Mouse (Mus musculus): ENCODE results near the gene Ptgfrn.

The Ptgfrn gene

DNA sequence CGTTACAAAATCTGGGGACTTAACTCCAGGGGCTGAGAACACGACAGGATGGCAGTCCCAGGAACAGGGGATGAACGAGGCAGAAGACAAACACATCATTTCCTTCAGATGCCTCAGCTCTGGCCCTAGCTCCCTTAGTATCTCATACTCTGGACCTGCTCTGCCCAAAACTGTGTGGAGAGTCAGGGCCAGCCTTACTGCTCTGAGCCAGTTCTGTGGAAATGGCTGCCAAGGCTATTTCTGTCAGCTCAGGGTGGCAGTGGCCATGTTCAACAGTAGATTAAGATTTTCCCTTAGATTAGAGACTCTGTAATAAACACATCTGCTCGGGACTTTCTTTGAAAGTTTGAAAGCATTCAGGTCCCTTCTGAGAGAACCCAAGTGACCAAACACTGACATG is 58.5 kb downstream of the Ptgfrn start:
- in situ Hi-C loops (cut with MboI, MseI) = loop anchor here in 1 of 2 experiments (25.0 kb wide), 1 partner anchor 889 kb away; the partner anchor contains the start of genes Gdap2 and Wdr3

DNA sequence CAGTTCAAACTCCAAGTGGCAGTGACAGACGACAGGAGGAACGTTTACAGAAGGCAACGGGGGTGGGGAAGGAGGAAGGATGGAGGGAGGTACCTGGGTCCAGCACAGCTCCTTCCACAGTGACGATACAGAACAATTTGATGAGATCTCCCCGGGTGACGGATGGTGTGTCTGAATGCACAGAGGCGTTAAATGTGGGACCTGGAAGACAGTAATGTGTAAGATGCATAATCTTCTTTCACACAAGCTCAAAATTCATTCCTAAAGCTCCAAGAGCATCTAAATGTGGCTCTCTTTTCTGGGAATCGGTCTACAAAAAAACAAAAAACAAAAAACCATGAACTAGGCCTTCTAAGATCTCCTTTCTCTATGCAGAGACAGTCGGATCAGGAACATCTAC is 60.1 kb downstream of the Ptgfrn start:
- in situ Hi-C loops (cut with MboI, MseI) = loop anchor here in 1 of 2 experiments (25.0 kb wide), 1 partner anchor 888 kb away; the partner anchor contains the start of genes Gdap2 and Wdr3

DNA sequence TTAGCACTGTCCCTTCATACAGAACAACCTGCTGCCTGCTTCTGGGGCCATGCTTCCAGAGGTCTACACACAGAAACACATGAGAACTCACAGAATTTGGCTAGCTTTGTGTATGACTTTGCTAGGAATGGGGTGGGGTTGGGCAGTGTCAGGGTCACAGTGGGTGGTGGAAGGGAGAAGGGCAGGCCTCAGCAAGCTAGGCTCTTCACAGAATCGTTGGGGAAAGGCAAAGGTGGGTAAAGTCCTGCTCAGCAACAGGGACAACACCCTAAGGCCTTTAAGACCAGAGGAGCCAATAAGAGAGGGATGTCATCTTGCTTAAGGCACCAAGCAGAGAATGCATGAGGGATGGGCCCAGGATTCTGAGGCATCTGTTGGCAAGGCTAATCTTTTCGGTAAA is 61.3 kb downstream of the Ptgfrn start:
- in situ Hi-C loops (cut with MboI, MseI) = no loop called here

DNA sequence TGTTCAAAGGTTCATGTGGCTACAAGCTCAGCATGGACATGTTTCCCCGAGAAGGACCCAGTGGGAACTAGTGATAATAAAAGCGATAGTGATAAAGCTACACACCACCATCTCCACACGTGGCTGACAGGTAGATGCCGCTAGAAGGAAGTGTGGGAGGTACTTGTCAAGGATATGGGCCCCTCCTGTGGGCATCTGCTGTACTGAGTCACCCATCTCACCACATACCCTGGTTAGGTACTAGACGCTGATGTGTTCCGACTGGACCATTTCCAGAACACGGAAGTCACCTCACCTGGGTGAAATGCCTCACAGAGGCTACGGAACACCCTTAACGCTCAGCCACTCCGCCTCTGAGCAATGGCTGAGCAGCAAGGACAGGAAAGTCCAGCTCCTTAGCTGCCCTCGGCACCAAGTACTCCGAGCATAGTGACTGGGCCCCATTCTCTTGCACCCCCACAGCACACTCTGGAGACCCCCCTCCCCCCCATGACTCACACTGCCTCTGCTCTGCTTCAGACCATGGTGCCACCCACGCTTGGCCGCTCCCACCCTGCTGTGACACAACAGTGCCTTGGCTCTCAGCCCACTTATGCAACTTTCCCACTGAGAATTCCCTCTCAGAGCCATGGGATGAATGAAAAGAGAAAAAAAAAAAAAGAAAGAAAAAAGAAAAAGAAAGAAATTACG is 62.3 kb downstream of the Ptgfrn start:
- in situ Hi-C loops (cut with MboI, MseI) = no loop called here

DNA sequence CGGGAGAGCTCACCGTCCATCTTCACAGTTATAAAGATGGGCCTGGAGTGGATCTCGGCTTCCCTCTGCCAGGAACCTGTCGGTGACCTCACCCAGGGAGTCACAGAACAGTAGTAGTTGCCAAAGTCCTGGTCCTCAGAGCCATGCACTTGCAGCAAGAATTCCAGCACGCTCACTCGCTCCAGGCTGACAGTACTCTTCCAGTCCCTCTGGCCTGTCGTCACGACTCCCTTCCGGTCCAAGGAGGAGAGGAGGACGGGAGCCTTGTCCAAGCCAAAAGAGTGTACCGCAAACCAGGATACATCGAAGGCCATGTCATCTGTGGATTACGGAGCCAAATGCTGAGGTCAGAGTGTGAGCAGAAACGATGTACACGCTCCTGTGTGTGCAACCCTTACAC is 64.6 kb downstream of the Ptgfrn start:
- in situ Hi-C loops (cut with MboI, MseI) = no loop called here

DNA sequence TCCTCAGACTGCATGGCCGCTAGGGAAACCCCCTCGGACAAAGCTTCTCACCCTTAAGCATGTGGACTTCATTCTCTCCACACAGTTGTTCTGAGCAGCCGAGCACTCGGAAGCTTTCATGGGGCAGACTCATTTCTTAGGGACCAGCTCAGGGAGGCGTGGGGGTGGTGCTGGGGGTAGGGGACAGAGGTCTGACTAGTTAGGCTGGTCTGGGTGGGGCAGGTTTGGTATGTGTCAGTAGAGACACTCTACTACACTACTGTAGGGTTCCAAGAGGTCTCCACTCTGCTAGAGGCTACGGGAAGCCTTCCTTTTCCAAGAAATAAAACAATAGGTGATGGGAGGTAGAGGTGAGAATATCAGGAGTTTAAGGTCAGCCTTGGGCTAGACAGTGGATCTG is 65.4 kb downstream of the Ptgfrn start:
- in situ Hi-C loops (cut with MboI, MseI) = no loop called here

DNA sequence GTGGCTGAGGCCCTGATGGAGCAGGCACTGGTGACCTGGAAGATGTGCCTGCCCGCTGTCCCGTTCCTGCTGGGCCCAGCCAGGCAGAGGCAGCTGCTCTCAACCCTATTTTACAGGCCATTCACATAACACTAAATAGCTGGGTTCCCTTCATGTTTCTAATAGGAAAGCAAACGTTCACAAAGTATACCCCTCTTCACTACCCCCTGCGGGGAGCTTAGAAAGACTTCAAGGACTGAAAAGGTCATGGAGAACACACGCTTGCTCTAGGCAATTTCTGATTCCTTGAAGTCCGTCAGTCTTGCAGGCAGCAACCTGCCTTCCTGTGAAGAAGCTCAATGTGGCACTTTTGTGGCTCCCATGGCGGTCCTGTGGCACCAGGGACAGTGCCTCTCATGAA is 68.1 kb downstream of the Ptgfrn start:
- in situ Hi-C loops (cut with MboI, MseI) = no loop called here

DNA sequence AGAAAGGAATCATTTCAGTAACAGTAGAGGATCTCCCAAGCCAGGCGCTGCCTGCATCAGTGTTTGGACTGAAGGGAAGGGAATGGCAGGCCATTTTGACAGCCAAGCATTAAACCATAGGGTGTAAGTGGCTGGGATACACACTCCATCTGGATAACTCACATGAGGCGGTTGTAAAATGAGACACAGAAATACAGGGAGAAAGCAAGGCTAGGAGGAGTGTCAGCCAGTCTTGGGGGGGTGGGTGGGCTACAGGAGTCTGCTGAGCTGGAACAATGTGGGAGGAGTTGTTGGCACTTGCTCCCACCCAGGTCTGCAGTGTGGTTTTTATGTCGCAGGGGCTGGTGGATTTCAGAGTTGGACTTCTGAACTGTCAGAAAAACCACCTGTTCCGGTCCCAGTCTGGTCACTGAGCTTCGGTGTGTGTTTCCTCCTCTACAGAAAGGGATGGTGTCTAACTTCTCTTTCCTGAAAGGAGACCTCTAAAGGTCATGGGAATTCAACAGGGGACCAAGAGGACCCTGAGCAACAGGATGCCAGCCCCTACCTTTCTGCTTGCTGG is 72.0 kb downstream of the Ptgfrn start:
- in situ Hi-C loops (cut with MboI, MseI) = no loop called here

DNA sequence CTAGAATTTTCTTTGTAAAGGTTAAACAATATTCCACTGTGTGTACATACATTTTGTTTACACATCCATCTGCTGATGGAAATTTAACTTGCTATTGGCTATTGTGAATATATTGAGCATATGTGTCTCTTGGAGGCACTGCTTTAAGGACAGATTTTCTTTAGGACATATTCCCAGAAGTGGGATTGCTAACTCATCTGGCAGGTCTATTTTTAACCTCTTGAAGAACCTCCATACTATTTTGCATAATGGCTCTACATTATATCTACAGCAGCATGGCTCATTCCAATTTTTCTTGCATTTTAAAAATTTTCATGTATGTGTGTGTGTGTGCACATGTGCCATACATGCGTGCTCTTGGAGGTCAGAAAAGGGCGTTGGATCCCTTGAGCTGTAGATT is 74.1 kb downstream of the Ptgfrn start:
- in situ Hi-C loops (cut with MboI, MseI) = no loop called here

DNA sequence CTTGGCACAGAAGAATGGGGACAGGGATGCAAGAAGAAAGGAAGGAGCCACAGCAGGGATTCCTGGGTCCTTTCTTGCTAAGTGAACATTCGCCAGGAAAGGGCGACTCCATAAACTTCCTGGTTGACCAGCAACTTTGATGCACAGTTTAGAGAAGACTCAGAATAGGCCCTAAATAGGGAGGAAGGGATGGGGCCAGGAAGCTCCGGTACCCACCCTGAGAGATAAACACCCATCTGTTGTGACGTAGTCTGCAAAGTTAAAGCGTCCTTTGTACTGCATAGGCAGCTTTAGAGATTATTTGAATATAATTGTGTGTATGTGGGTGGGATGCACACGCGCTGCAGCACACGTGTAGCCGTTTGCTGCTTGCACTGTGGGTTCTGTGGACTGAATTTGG is 75.6 kb downstream of the Ptgfrn start:
- in situ Hi-C loops (cut with MboI, MseI) = loop anchor here in 1 of 2 experiments (5.0 kb wide), 1 partner anchor 263 kb away; no protein-coding TSS in a partner anchor

DNA sequence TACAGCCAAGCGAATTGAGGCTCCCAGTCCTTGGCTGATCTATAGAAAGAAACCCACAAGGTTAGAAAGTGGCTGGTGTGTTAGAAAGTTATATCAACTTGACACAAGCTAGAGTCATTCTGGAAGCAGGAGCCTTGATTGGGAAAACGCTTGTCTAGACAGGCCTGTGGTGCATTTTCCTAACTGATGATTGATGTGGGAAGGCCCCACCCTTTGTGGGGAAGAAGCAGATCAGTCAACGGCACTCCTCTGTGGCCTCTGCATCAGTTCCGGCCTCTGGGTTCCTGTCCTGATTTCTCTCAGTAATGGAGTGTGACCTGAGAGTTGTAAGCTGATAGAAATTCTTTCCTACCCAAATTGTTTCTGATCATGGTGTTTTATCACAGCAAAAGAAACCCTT is 76.4 kb downstream of the Ptgfrn start:
- in situ Hi-C loops (cut with MboI, MseI) = loop anchor here in 1 of 2 experiments (5.0 kb wide), 1 partner anchor 264 kb away; no protein-coding TSS in a partner anchor

DNA sequence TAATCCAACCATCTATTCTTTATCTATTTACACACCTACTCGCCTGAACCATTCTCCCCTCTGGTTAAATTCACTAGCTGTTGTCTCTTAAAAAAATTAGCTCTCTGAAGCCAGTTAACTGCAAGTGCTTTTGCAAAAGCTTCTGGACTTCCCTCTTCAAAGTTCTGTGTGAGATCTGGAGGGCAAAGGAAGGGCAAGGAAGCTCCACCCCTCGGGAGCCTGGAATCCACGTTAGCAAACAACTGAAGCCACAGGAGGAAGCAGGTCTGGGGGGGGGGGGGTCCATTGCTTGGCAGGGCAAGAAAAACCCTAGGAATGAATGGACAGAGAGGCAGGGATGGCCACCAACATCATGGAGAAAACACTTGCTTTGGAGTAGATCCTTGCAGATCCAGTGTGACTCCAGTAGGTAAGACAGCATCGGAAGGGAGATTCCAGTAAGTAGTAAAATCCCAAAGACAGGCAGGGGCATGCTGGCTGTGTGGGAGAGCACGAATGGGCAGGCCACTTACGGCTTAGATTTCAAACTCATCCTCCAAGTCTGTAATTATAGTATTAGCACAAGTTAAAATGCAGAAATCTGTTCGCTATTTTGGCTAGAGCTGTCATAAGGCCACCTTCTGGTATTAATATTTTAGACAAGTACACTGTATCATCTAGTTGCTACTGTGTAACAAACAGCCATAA is 78.5 kb downstream of the Ptgfrn start:
- in situ Hi-C loops (cut with MboI, MseI) = loop anchor here in 1 of 2 experiments (5.0 kb wide), 1 partner anchor 266 kb away; no protein-coding TSS in a partner anchor

DNA sequence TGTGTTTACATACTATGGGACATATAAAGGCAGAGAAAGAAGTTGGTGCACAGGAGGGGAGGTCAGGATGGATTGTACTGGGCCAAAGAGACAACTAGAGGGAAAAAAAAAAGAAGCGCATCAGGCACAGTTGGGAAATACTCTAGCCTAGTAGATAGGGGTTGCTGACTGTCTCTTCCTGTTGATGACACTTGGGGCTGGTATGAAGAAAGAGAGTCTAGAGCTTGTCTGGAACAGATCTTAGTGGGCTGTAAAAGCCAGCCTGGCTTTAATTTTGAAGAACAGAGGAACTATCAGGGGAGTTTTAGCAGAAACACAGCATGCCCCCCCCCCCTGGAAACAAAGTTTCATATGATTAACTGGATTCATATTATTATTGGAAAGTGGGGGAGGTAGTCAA is 79.4 kb downstream of the Ptgfrn start:
- in situ Hi-C loops (cut with MboI, MseI) = loop anchor here in 1 of 2 experiments (5.0 kb wide), 1 partner anchor 267 kb away; no protein-coding TSS in a partner anchor

DNA sequence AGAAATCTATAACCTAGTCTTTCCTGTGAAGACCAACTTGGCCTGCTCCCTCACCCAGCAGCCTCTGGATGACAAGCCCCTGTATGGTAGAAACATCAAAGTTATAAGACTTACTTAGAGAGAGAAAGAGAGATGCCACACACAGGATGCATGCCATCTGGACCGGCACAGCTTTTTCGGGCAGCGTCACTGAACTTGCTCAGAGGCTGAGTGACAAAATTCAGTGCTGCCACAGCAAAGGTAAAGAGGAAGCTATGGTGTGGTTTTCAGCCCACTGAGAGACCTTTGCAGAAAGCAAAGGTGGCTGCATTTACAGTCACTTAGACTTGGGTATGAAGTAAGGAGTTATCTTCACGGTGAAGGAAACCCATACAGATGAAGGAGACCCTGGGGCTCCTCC is 80.7 kb downstream of the Ptgfrn start, which contains the start of gene Cd101:
Gene Cd101, minus strand, starts transcription at position 218 of the 400 bp plus-strand sequence.
- in situ Hi-C loops (cut with MboI, MseI) = loop anchor here (10.0 kb wide), 2 partner anchors 545 to 1785 kb away; partner anchors contain the start of genes Tbx15 (in 1 of the 2) and Tent5c (in 1 of the 2)

DNA sequence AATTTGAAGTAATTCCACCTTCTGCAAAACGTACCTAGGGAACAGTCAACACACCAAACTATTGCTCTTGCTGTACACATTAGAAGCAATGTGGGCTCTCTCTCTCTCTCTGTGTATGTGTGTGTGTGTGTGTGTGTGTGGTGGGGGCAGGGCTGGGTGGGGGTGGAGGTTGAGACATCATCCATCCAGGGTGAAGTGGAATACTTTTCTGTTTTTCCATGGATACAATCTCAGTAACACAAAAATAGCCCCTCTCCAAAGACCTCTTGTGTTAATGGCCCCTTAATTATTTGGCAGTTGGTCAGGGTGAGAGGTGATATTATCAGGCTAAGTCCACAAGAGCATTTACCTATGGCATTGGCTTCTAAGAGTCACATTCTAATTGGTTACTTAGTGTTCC is 83.3 kb downstream of the Ptgfrn start:
- in situ Hi-C loops (cut with MboI, MseI) = loop anchor here (10.0 kb wide), 2 partner anchors 542 to 1782 kb away; partner anchors contain the start of genes Tbx15 (in 1 of the 2) and Tent5c (in 1 of the 2)

DNA sequence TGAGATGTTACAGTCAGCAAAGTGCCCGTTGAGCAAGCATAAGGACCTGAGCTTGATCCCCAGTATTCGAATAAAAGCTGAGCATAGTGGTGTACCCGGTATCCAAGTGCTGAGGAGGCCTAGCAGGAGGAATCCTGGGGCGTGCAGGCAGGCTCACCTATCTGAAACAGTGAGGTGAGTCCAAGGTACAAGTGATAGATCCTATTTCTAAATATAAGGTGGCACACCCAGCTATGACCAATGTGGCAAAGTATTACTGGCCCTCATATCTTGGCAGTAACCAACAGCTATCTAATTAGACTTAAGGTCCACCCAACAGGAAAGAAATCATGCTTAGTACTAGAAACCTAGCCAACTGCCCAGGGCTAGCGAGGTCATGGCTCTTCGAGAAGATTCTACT is 87.1 kb downstream of the Ptgfrn start:
- in situ Hi-C loops (cut with MboI, MseI) = loop anchor here (5.0 to 10.0 kb wide), 3 partner anchors 538 to 1778 kb away; partner anchors contain the start of genes Tbx15 (in 1 of the 2) and Tent5c (in 1 of the 2)

DNA sequence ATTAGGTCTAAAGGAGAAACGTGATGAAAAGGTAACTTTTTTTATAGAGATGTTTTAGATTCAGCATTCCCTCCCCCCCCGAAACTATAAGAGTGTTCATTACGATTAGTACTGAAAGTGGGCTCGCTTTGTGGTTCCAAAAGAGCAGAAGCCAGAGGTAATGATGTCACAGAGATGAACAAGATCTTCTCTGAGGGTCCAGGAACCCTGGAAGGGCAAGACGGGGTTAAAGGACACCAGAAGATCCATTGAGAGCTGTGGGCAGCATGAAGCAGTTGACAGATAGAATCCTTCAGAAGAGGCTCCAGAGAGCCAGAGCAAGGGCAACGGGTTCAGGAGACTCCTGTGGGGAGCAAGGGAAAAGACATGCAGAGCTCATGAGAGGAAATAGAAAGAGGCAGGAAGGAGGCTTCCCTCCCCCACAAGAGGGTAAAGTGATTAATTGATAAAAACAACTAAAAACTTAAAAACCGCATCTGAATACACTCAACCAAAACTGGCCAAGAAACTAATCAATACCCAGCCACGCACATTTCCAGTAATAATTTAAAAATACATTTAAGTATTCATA is 88.5 kb downstream of the Ptgfrn start:
- in situ Hi-C loops (cut with MboI, MseI) = loop anchor here (5.0 to 10.0 kb wide), 3 partner anchors 537 to 1777 kb away; partner anchors contain the start of genes Tbx15 (in 1 of the 2) and Tent5c (in 1 of the 2)

DNA sequence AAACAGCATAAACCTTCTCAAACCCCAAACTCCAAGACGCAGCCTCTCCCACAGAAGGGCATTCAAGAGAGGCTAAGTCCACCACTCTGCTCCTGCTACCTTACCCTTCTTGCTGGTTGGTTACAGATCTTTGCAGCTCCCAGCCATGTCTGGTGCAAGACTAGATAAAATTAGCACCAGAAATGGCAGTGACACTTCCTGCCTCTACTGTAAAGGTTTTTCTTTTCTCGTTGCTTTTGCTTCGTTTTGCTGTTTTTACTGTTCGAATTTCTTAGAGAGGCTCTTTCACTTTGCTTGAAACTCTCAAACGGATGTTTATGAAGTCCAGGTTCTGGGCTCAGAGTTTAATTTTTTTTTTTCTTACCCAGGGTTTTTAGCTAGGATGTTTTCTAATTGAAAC is 89.0 kb downstream of the Ptgfrn start:
- in situ Hi-C loops (cut with MboI, MseI) = loop anchor here (5.0 to 10.0 kb wide), 3 partner anchors 536 to 1776 kb away; partner anchors contain the start of genes Tbx15 (in 1 of the 2) and Tent5c (in 1 of the 2)

DNA sequence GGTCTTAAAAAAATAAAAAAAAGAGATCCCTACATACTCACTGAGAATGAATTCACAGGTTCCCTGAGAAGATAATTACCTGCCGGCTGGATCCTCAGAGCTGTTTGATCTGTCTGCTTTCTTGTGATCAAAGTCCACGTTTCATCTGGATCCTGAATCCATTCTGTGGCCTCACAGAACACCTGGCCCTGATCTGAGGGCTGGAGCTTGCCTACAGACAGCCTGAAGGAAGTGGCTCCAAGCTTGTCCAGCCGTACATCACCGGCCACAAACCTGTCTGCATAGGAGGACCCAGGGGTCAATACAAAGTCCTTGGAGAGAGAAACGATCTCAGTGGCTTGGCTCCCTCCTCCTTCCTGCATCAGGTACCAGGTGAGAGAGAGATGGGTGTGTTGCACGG is 91.6 kb downstream of the Ptgfrn start:
- in situ Hi-C loops (cut with MboI, MseI) = no loop called here

DNA sequence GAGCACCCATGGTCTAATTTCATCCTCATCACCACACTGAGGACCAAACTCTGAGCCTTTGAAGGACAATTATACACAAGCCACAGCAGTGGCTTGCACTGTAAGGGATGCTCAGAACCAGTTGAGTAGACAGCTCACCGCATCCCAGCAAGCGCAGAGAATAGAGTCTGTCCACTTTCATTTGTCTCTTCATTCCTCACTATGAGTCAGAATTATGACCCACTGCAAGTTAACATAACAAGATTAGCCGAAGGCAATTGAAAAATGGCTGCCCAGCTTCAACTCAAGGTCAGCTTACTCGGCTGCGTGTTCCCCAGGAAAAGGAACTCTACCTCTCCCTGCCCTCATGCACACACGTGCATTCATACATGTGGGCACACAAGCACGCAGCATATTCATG is 94.0 kb downstream of the Ptgfrn start:
- in situ Hi-C loops (cut with MboI, MseI) = no loop called here

DNA sequence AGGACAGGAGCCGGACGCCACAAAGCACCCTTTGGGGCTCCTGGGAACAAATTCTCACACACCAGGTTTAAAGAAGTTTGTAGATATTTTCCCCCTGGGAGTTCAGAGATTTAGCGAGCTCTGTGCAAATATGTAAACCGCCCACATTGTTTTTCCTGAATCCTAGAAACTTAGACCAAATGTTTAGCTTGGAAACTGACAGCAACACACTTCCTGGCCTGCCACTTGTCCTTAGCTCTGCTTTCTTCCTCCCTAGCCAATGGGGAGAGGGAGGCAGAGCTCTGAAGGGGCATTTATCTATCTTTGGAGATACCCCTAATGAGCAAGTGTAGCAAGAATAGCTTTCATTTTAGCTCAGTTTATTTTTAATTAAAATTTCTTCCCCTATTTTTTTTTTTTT is 94.8 kb downstream of the Ptgfrn start:
- in situ Hi-C loops (cut with MboI, MseI) = no loop called here

All from T-helper 17 cell (primary cell).